Mouse (Mus musculus): ENCODE measurements around the gene Lpin1.
A peak's percentile ranks its signal among the peaks of the same experiment; 100 is the strongest.

Gene Lpin1

DNA sequence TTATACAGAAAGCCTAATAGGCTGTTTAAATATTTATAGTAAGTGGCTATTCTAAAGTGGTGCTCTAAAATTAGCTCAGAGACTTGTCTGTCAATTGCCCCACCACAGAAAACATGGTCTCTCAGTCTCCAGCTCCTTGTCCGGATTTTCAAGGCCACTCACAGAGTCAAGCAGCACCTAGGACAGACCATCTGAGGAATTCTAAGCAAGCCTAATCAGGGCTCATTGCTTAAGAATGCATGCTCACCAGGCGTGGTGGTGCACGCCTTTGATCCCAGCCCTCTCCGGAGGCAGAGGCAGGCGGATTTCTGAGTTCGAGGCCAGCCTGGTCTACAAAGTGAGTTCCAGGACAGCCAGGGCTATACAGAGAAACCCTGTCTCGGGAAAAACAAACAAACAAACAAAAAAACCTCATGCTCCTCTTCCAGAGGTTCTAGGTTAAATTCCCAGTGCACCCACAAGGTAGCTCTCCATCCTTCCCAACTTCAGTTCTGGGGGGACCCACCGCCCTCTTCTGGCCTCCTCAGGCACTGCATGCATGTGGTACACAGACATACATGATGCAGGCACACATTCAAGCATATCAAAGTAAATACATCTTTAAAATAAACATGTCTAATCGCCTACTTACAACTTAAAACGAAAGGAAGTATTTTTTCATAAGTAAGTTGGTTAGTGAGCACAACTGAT lies 40.2 kb downstream of the Lpin1 start:
- peak in 1 of 2 experiments; percentile 33 for DNase-seq

DNA sequence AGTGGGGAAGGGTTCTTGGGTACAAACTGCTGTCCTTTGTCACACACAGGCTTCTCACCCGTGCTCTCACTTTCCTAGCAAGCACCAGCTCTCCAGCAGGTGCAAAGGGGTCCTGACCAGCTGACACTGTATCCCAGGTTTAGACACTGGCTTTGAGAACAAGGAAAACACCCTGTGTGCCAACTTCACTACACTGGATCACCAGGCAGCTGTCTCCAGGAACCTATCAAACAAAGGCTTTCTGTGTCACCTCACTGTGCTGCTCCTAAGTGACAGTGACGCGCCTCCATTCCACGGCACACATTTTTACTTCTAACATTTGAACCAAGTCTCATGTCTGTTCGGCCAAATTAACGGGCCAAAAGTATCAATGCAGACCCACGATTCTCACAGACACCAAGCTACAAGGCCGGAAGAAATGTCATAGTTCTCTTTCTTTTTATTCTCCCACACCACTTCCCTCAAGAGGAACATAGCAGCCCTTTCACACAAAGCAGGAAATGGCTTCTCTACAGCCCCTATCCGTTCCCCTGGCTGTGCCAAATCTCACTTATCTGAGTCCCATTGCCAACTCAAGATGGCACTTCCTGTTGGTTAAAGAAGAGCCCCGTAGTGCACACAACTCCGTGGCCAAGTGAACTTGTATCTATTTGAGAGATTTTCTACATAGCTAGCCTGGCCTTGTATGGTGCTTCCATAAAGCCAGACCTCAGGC lies 41.7 kb downstream of the Lpin1 start:
- DNase-seq, result no peak

DNA sequence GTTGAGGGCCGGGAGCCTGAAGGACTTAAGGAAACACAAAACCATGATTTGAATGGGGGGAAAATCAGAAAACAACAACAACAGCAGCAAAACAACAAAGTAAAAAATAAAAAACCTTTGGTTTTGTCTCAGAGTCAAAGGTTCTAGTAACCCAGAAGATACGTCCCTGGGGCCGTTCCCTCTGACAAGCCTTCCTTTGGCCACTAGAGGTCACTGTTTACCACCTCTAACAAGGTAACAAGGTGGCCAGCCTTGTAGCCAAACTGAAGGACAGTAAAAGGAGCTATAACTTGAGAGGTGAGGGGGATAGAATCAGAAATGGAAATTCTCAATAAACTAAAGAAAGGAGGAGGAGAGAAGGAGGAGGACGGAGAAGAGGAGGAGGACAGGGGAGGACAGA lies 42.3 kb downstream of the Lpin1 start:
- DNase-seq, result peak; percentile 49 to 78

DNA sequence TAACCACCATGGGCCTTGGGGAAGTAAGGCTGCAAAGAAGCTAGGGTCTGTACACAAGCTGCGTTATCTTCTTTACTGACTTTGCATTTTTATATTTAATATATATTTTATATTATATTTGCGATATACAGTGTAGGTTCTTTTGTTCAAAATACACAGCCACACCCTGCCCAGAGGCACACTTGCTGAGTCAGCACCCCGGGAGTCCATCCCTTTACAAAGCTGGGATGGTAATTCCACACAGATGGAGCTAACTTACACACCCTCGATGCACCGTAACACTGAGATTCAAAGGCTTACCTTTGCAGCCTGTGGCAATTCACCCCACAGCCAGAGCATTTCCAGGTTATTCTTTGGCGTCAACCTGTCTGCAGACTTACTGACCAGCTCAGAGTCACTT lies 42.7 kb downstream of the Lpin1 start:
- DNase-seq, result no peak

DNA sequence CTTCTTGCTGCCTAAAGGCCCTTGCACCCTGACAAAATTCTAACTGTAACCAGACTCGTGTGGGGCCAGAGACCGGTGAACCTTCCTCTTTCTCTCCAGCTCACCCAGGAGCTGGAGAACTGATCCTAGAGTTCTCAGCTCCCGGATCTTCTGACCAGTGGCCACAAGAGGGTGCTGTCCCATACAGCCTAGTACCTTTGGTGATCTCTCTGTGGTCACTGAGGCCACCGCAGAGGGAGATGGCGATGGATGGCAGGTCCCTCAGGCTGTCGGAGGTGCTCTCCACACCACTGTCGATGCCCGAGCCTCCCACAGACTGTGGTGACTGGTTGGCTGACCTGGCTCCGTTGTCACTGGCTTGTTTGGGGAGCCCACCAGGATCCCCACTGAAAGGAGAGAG lies 47.3 kb downstream of the Lpin1 start:
- peak; percentile 48 to 75 for DNase-seq

DNA sequence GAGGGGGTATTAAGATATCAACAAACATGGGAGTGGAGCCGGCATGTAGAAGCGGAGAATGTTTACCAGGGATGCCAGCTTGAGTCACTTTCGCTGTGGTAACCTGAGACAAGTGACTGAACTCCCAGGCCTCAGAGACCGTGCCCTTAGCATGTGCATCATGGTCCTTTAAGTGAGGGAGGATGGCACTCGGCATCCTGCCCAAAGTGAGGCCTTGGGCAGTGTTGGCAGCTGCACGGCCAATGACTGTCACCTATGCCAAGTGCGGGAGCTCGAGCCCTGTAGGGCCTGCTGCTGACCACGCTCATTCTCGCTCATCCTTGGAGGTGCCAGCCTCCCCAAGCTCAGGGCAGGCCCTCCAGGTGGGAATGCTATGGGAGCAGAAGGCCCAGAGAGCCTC lies 48.1 kb downstream of the Lpin1 start:
- peak in 1 of 2 experiments; percentile 25 for DNase-seq

DNA sequence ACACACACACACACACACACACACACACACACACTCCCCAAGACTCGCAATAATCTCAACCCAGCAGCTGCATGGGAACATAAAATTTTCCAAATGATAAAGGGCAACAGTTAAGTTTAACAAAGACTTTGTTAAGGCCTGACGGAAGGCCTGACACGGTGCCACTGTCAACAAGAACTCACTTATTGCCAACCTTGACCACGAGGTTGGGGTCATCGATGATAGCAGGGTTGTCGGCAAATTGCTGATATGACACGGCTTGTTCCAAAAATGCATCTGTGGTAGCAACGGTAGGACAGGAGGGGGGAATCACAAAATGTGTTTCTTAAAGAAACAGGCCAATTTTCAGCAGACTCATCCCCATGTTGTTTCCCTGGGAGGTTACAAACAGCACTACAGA lies 48.6 kb downstream of the Lpin1 start:
- DNase-seq, result no peak

DNA sequence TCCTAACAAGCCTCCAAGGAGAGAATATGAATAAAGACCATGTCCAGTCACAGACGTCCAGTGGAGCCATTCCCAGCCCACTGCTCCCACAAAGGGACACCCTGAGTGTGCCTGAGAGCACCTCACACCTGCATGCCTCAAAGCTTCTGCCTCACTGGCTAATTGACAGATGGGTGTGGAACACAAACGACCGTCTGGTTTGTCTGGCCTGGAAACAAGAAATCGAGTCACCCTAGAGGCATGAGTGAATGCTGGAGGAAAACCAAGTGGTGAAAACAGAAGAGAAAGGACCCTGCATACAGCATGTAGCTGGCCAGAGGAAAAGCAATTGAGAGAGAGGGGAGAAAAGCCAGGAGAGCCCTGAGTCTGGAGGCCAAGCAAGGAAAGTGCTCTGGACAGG lies 53.5 kb downstream of the Lpin1 start:
- DNase-seq, result peak in 1 of 2 experiments; percentile 44

DNA sequence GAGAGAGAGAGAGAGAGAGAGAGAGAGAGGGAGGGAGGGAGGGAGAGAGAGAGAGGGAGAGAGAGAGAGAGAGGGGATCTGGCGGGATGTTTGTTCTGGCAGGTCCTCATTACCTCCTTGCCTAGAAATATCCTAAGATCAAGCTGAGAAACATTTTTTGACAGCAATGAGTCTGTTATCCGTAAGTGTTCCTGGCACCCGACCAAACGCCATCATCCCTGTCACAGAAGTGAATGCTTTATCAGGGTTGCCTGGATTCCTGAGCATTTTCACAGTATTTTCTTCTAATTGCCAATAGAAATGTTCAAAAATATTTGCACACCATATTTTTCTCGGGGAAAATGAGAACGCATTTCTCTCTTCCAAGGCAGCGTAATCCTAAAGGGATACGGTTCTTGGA lies 56.6 kb downstream of the Lpin1 start:
- no peak for DNase-seq

DNA sequence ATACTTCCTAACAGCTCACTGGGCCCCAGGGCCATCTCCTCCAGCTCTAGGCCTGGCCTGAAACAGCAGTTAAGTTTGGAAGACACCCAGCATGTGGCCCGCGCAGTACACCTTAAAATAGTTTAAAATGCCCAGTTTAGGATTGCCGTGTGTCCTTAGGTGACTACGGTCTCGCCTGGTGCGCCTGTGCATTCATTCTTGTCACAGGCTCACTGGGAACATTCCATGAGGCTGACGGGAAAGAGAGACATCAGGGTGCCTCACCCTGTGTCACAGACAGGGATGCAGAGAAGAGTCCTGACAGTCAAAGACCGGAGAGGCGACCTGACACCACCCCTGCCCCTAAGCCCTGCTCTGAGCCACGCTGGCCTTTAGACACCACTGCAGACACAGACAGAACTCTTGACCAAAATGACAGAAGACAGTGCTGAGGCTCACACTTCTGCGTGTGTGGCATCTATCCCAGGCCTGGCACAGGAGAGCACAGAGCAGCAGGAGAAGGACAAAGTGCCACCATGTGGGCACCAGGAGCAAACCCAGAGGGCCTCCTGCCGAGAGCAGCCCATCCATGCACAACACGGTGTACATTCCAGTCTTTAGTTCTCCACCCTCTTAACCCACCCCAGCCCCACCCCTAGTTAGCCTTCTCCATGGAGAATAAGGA lies 58.5 kb downstream of the Lpin1 start:
- peak; percentile 50 to 72 for DNase-seq

DNA sequence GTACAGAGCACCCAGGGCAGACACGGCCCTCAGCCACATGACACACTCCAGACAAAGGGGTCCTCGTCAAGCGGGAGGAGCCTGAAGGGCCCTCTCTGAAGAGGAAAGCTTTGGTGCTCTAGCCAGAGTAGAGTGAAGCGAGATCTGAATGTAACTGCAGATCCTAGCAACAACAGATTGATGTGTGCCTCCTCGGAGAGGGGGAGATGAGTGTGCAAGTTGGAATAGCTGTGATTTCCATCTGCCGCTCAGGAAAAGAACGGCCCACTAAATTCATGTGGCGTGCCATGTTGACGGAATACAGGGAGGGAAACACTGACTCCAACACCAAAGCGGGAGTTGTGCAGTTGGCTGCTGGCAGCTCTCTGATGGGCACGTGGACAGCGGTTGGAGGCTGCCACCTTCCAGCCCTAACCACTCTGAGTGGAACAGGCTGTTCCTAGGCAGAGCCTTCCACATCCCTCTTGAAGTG lies 59.7 kb downstream of the Lpin1 start:
- no peak for DNase-seq

DNA sequence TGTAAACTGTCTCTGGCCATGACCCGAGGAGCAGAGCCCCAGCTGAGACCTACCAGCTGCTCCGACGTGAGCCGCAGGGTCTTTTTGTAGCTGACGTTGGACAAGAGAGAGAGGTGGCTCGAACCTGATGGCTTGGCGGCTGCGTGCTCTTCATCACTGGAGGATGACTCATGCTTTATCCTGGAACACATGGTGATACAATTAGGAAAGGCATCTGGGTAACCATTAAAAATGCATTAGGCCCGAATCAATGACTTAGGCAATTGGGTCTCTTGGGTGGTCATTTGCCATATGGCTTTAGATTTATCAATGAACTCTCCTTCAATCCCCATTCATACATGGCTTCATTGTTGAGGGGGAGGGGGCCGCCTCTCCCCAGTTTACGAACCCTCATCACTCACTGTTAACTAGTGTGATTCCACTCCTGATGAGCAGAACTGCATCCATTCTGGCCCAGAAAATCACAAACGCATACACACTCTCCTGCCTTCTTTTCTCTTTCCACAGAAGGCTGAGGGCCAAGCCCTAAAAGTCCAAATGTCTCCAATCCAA lies 61.9 kb downstream of the Lpin1 start:
- no peak for DNase-seq

DNA sequence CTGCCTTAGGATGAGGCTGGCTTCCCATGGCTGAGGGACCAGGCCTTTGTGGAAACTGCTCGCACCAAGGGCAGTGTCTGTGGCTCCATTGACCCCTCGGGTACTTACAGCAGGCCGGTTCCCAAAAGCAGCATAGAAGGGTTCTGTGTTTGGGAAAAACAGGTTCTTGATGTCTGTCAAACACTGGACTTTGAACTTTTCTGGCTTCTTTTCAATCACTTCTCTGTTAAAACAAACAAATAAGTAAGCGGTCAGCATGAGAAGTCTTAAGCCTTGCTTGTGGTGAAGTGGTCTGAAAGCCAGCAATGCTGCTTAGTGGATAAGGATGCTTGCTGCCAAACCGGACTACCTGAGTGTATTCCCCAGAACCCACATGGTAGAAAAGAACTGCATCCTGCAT lies 69.2 kb downstream of the Lpin1 start:
- DNase-seq, result no peak

DNA sequence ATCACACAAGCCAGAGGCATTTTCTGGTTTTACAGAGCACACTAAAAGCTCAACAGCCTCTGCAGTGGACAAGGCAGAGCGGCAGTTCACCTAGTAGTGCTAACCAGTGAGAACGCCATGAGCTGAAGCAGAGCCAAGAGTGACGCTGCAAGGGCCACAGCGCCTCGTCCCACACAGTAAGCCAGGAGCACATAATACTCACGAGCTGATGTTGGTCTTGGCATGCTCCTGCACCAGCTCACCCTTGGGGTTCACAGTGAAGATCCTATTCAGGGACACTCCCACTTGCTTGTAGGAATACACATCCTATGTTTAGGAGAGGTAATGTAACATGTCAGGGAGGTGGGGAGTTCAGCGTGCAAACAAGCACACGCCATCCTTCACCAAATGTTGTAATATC lies 70.1 kb downstream of the Lpin1 start:
- no peak for DNase-seq

DNA sequence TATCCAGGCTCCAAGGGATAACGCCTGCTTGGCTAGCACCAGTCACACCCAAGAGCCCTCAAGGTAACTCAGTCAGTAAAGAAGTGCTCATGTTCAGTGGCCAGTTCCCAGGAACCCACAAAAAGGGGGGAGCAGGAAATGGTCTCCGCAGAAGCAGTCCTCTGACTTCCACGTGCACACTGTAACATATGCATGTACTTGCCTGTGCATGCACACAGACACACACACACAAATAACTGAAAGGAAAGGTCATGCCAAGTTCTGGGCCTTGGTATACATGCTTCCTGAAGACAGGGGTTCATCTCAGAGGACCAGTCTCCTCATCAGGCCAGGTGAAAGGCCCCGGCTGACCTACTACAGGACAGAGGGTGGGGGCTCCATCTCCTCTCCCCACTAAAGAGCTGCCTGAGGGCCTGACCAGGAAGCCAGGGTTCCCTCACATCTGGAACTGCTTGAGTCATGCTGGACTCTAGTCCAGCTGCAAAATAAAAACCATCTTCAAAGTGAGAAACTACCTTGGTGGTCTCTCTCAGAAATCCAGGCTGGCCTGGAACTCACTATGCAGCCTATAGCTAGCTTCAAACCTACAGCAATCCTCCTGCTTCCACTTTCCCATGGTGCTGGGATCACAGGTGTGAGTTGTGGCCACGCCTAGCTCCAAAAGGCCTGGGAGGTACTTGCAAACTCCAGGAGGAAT lies 70.7 kb downstream of the Lpin1 start:
- no peak for DNase-seq

DNA sequence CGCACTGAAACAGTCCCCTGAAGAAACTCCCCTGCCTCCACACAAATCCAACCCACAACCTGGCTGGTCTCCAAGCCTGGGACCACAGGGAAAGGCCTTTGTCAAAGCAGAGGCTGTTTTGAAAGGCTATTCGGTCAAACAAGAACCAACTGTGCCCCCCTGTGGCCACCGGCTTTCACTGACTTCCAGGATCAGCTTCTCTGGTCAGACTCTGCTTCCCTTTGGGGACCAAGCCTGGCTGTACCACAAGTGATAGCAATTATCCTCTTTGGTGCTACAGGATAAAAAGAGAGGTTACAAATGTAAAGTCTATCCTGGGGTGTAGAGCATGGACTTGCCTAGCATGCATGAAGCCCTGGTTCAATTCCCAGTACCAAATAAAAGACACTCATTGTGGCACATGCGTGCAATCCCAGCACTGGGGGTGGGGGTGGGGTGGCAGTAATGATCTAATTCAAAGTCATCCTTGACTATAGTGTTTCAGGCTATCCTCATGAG lies 77.4 kb downstream of the Lpin1 start:
- peak; percentile 65 to 84 for DNase-seq

DNA sequence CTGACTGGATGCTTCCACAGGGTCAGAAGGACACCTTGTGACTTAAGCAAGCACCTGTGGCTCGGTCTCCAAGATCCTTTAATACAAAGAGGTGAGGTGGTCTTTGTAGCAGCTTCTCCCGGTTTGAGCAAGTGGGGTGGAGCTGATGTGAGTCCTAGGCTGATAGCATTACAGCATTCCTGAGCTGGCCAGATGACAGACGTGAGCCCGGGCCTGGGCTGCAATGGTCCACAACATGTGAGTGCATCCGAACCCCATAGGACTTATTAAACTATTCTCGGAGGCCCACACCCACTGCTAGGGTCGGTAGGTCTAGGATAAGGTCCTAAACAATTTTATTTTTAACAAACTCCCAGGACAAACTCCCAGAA lies 77.9 kb downstream of the Lpin1 start:
- no peak for DNase-seq

DNA sequence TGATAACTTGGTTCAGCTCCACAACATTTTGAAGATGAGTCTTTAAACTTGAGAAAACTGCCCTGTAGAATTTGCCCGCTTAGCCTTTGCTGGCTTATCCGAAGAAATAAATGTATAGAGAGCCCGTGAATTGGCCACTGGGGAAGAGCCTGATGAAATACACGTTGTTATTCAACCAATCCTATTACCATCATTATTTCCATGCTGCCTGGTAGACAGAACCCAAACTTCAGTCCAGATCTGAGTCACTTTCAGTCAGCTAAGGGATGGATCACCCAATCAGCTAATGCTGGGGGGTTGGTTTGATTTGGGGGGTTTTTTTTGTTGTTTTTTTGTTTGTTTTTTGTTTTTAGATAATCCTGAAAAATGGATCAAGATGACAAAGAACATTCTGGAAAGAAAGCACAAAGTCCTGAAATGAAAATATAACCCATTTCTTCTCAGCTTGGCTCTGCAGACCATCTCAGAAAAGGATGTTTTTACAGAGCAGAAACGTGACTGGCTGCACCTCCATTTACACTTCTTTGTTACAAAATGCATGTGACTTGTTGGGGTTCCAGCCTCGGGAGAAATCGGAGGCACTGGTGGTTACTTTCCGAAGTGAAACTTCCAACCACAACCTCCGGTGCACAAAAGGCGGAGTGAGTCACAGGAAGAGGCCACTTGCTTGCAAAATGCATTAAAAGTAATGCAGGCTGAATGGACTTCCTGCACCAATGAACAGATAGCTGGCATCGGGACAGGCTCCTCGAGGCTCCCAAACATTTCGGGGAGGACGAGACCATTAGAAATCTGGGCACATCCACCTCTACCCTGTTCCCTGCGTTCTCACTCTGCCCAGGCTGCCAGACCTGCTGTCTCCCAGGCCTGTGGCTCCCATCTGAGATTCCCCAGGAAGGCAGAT lies 78.6 kb downstream of the Lpin1 start:
- peak in 1 of 2 experiments; percentile 14 for DNase-seq

DNA sequence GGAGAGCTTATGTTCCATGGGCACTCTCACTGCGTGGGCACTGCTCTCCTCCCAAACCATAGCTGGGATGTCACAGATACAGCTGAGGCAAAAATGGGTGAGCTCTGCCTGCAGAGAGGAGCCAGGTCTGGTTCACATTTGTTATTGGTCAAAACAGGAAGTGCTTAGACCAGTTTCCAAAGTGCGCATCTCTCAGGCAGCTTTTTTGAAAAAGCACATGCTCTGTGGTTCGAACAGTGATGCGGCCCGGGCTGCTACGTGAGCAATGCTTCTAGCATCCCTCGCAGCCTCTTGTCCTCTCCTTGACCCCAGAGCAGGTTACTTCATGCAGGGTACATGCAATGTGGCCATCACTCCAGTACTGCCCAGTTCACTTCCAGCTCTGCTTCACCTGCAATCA lies 82.1 kb downstream of the Lpin1 start:
- DNase-seq, result no peak

DNA sequence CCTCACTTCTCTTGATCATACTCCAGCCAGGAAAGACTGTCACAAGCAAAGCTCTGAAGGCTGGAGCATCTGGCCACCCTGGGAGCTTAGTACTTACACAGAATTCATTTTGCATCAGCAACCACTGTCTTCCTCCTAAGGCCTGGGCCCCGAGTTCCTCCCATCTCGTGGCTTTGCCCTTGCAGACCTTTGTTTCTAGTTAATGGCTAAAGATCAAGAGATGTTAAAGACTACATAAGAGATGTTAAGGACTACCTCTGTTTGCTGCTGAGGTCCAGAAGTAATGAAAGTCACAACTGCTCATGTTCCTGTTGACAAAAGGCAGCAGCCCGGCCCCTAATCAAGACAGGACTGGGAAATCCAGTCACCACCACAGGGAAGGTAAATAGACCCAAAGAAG lies 82.8 kb downstream of the Lpin1 start:
- DNase-seq, result no peak

DNA sequence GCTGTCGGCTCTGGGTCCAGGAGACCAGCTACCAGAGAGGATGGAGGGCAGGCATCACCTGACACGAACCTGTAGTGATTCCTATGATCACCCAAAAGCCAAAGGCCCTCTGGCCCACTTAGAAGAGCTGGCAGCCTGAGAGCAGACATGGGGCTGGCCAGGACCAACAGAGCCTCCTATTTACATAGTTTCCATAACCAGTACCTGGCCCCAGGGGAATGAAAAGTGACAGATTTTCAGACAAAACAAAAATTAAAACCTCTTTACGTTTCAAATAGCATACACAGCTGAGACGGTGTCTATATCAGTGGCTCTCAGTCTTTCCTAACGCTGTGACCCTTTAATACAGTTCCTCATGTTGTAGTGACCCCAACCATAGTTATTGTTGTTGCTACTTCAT lies 83.9 kb downstream of the Lpin1 start:
- DNase-seq, result no peak

DNA sequence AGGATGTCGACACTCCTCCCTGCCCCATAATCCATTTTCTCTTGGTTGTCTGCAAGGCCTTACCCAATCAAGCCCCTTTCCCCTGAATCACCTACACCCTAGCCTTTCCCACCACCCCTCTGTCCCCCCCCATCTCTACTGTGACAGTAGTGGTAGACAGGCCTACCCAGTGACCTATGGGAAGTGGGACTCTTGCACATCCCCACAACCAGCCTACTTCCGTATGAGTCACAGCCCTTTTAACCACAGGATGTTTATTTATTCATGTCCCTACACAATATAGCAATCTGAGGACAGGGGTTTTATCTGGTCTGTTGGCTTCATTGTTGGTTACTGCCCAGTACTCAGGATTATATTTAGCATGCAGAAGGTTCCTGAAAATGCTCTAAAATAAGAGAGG lies 84.6 kb downstream of the Lpin1 start:
- no peak for DNase-seq
